Comparison of ENCODE assay signal across 8 mouse cellular contexts in the genomic region with DNA sequence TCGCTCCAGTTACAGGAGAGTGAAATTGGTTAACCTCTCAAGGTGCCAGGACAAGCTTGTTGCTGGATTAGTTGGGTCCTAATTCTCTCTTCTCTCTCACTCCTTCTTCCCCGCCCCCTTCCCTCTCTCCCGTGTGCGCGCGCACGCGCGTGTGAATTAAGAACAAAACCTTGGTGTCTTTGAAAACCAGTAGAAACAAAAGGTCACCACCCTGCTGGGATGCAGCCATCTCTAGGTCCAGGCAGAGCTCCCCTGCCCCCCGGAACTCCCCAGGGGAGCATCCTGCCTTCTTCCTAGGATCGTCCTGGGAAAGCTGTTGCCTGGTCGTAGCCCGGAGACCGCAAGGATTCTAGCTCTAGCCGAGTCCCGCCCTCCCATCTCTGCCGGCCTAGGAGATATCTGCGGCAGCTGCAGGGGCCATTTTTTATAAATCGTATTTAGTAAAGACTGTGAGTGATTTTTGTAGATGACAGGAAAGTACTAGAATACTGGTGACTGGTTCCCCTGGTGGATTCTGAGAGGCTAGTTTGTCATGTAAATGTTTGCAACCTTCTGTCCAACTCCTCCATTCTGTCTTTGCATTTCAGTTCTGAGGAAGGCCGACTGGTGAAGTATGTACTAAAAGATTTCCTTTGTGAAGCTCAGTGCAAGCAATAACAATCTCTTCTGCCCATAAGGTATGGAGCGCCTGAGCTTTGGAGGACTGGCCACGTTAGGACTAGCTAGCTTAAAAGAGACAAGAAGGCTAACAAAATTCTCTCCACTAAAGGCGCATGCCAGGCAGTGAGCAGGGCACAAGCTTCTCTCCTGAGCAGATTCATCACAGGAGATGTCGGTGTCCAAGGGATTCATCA.
DNase-seq lines count a peak whose midpoint lies in the region; ATAC-seq and TF ChIP-seq lines count a peak whose summit lies in the region.

No protein-coding gene starts in this region.

- TF ChIP-seq CTCF in brain, embryonic 14.5 days (IDR thresholded peaks at IDR 0.05; ENCODE audit: borderline replicate concordance, extremely low read depth, insufficient read depth, insufficient read length), result peak; percentile 31; the same call in 1 of the 2 replicates

- no peaks in the 10 kb centered on the region for H3K36me3 ChIP-seq in hindbrain, embryonic 15.5 days
- H3K36me3 ChIP-seq in limb, embryonic 13.5 days, result no peaks in the 10 kb centered on the region
- H3K36me3 ChIP-seq in midbrain, embryonic 11.5 days (ENCODE audit: control insufficient read depth, insufficient read depth, low read length), result no peaks in the 10 kb centered on the region
- no peaks in the 10 kb centered on the region for H3K36me3 ChIP-seq in stomach, embryonic 15.5 days

- peak; percentile 58 for ATAC-seq in frontal cortex, adult (ENCODE audit: low TSS enrichment)
- ATAC-seq in hindbrain, embryonic 15.5 days (ENCODE audit: low FRiP score, low read depth), result peak; percentile 52; the same call in 1 of the 2 replicates
- ATAC-seq in limb, embryonic 13.5 days (ENCODE audit: low FRiP score, low read depth), result 0 out of 2 replicates have a peak, but pooled peaks have one; percentile 62
- peak; percentile 70 for ATAC-seq in midbrain, embryonic 11.5 days (ENCODE audit: low FRiP score)
- peak; percentile 40; the same call in 1 of the 2 replicates for ATAC-seq in stomach, embryonic 15.5 days (ENCODE audit: insufficient read depth, low FRiP score, low read depth)

- peak overlapping the region; percentile 67 for H3K4me2 ChIP-seq in hindbrain, embryonic 15.5 days
- peak overlapping the region; percentile 81 for H3K4me2 ChIP-seq in limb, embryonic 13.5 days (replicated peaks)
- H3K4me2 ChIP-seq in midbrain, embryonic 11.5 days, result peak overlapping the region; percentile 56
- peak overlapping the region; percentile 74 for H3K4me2 ChIP-seq in stomach, embryonic 15.5 days

- H3K9ac ChIP-seq in hindbrain, embryonic 15.5 days, result 0 out of 2 replicates have a peak overlapping the region, but pooled peaks have one; percentile 41
- peak overlapping the region; percentile 59 for H3K9ac ChIP-seq in limb, embryonic 13.5 days
- H3K9ac ChIP-seq in midbrain, embryonic 11.5 days (ENCODE audit: low read length), result peak overlapping the region; percentile 64
- 0 out of 2 replicates have a peak overlapping the region, but pooled peaks have one; percentile 13 for H3K9ac ChIP-seq in stomach, embryonic 15.5 days

- peak overlapping the region; percentile 30 for H3K4me3 ChIP-seq in hindbrain, embryonic 15.5 days
- peak overlapping the region; percentile 44 for H3K4me3 ChIP-seq in limb, embryonic 13.5 days
- H3K4me3 ChIP-seq in midbrain, embryonic 11.5 days (ENCODE audit: low read depth, low read length), result peak overlapping the region; percentile 22
- H3K4me3 ChIP-seq in stomach, embryonic 15.5 days (replicated peaks), result peak overlapping the region; percentile 37

- peak overlapping the region; percentile 81 for H3K27ac ChIP-seq in hindbrain, embryonic 15.5 days (replicated peaks)
- peak overlapping the region; percentile 48 for H3K27ac ChIP-seq in limb, embryonic 13.5 days
- H3K27ac ChIP-seq in midbrain, embryonic 11.5 days (ENCODE audit: low read depth, low read length), result peak overlapping the region; percentile 82
- peak overlapping the region; percentile 37 for H3K27ac ChIP-seq in stomach, embryonic 15.5 days

- no peak for TF ChIP-seq POLR2A in brain, embryonic 14.5 days (IDR thresholded peaks at IDR 0.05; ENCODE audit: borderline replicate concordance, extremely low read depth, insufficient read depth, insufficient read length, poor library complexity, severe bottlenecking)

- H3K9me3 ChIP-seq in hindbrain, embryonic 15.5 days, result no peaks in the 10 kb centered on the region
- no peaks in the 10 kb centered on the region for H3K9me3 ChIP-seq in limb, embryonic 13.5 days
- no peaks in the 10 kb centered on the region for H3K9me3 ChIP-seq in midbrain, embryonic 11.5 days (ENCODE audit: control insufficient read depth, low read length)
- no peaks in the 10 kb centered on the region for H3K9me3 ChIP-seq in stomach, embryonic 15.5 days

- H3K4me1 ChIP-seq in hindbrain, embryonic 15.5 days (replicated peaks), result peaks cover 57% of the 10 kb centered on the region
- peaks cover 42% of the 10 kb centered on the region for H3K4me1 ChIP-seq in limb, embryonic 13.5 days
- H3K4me1 ChIP-seq in midbrain, embryonic 11.5 days (ENCODE audit: control insufficient read depth, insufficient read depth, low read length), result peaks cover 43% of the 10 kb centered on the region
- H3K4me1 ChIP-seq in stomach, embryonic 15.5 days, result peaks cover 30% of the 10 kb centered on the region

- no peaks in the 10 kb centered on the region for H3K27me3 ChIP-seq in hindbrain, embryonic 15.5 days
- H3K27me3 ChIP-seq in limb, embryonic 13.5 days, result peaks cover 10% of the 10 kb centered on the region; the same call in 1 of the 2 replicates
- H3K27me3 ChIP-seq in midbrain, embryonic 11.5 days (ENCODE audit: control insufficient read depth, insufficient read depth, low read length), result no peaks in the 10 kb centered on the region; the same call in 1 of the 2 replicates
- no peaks in the 10 kb centered on the region for H3K27me3 ChIP-seq in stomach, embryonic 15.5 days (replicated peaks)

- 3% methylated on average over 24 of the region's 24 CpGs for WGBS in hindbrain, embryonic 15.5 days
- WGBS in limb, embryonic 13.5 days, result 7% methylated on average over 24 of the region's 24 CpGs
- WGBS in midbrain, embryonic 11.5 days, result 2% methylated on average over 24 of the region's 24 CpGs
- WGBS in stomach, embryonic 15.5 days, result 7% methylated on average over 24 of the region's 24 CpGs

- no peak for DNase-seq in frontal cortex, postnatal 36 days (ENCODE audit: low spot score in 2 of 2)
- DNase-seq in brain, embryonic 14.5 days (ENCODE audit: low read depth), result peak; percentile 87
- DNase-seq in gastrocnemius, postnatal 10 days, result peak; percentile 56
- DNase-seq in midbrain, embryonic 11.5 days (ENCODE audit: low spot score, missing footprints), result peak; percentile 98

Comparison
In these comparisons a context has a peak if more than half of its experiments do, and no peak if none do; other contexts are left out.
1. DNase-seq: peak in brain, embryonic 14.5 days (single experiment), gastrocnemius, postnatal 10 days (single experiment) and midbrain, embryonic 11.5 days (single experiment); none in frontal cortex, postnatal 36 days (0 of 2).
2. H3K9ac ChIP-seq: peak in every context shown above with its lines; median percentile 64 in midbrain, embryonic 11.5 days; 59 in limb, embryonic 13.5 days; 41 in hindbrain, embryonic 15.5 days; 13 in stomach, embryonic 15.5 days.
3. Peak in every context shown above with its lines, with median percentiles within 50 percentile points of each other: ATAC-seq, H3K27ac ChIP-seq, H3K4me2 ChIP-seq and H3K4me3 ChIP-seq.